Mouse (Mus musculus): ENCODE data around the gene Cdkn1b. TPM values are rescaled to one million over a fixed set of nuclear protein-coding genes. Genes with fewer than 3 reads are reported as not detected.

Gene Cdkn1b
- polyA plus RNA-seq, 1 experiment, result 47.4 TPM

GRCm38 (mm10) chr6:134928096-134928888, 8.1 kb downstream of the Cdkn1b start:
- Histone ChIP-seq H3K4me3 (replicated peaks; ENCODE audit: control insufficient read depth, low read depth, low read length) (peak overlapping the region; percentile 64), H3K4me1 (ENCODE audit: control insufficient read depth, insufficient read depth, low read length) (peaks cover under 1% of the 10 kb centered on the region; the same call in 1 of the 2 replicates), H3K27ac (ENCODE audit: control insufficient read depth, insufficient read depth, low read depth, low read length, poor library complexity) (peak overlapping the region; percentile 93)
- WGBS, result under 1% methylated on average over 63 of the region's 63 CpGs
- peak; percentile 70 for TF ChIP-seq POLR2A (IDR thresholded peaks at IDR 0.05; ENCODE audit: borderline replicate concordance, control insufficient read depth, low read depth, low read length)
- no peak for TF ChIP-seq CTCF (IDR thresholded peaks at IDR 0.05; ENCODE audit: control insufficient read depth, insufficient read depth, low read length)

GRCm38 (mm10) chr6:134928889-134929310, 8.7 kb downstream of the Cdkn1b start:
- peak overlapping the region; percentile 91 for H3K27ac ChIP-seq (ENCODE audit: control insufficient read depth, insufficient read depth, low read depth, low read length, poor library complexity)
- WGBS, result 0% methylated on average over 15 of the region's 15 CpGs
- TF ChIP-seq POLR2A (IDR thresholded peaks at IDR 0.05; ENCODE audit: borderline replicate concordance, control insufficient read depth, low read depth, low read length) (peak; percentile 77), CTCF (IDR thresholded peaks at IDR 0.05; ENCODE audit: control insufficient read depth, insufficient read depth, low read length) (no peak)
- peak overlapping the region; percentile 98 for H3K4me3 ChIP-seq (replicated peaks; ENCODE audit: control insufficient read depth, low read depth, low read length)
- peaks cover 1% of the 10 kb centered on the region; the same call in 1 of the 2 replicates for H3K4me1 ChIP-seq (ENCODE audit: control insufficient read depth, insufficient read depth, low read length)

DNA sequence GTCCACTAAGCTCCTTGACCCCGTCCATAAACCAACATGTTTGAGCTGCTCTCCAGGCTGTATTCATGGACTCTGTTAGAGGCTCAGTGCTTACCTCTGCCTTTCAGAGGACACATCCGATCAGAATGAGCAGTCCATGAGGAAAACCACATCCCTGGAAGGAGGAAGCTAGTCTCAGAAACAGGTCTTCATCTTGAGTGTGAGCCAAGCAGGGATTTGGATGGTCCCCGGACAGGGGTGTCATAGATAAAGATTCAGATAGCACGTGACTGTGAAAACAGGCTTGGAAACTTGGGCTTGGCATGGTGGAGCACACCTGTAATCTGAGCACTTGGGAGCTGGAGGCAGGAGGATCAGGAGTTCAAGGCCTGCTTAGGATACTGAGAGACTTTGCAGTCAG, 9.7 kb downstream of the Cdkn1b start:
- H3K4me3 ChIP-seq (replicated peaks; ENCODE audit: control insufficient read depth, low read depth, low read length), result peak overlapping the region; percentile 60
- peak overlapping the region; percentile 45 for H3K27ac ChIP-seq (ENCODE audit: control insufficient read depth, insufficient read depth, low read depth, low read length, poor library complexity)
- H3K4me1 ChIP-seq (ENCODE audit: control insufficient read depth, insufficient read depth, low read length), result peaks cover 1% of the 10 kb centered on the region; the same call in 1 of the 2 replicates
- TF ChIP-seq POLR2A (IDR thresholded peaks at IDR 0.05; ENCODE audit: borderline replicate concordance, control insufficient read depth, low read depth, low read length) (no peak), CTCF (IDR thresholded peaks at IDR 0.05; ENCODE audit: control insufficient read depth, insufficient read depth, low read length) (no peak)
- 10% methylated on average over 4 of the region's 4 CpGs for WGBS

GRCm38 (mm10) chr6:134930383-134930782, 10.2 kb downstream of the Cdkn1b start:
- TF ChIP-seq POLR2A (IDR thresholded peaks at IDR 0.05; ENCODE audit: borderline replicate concordance, control insufficient read depth, low read depth, low read length), result no peak
- no peak for TF ChIP-seq CTCF (IDR thresholded peaks at IDR 0.05; ENCODE audit: control insufficient read depth, insufficient read depth, low read length)
- Histone ChIP-seq H3K4me3 (replicated peaks; ENCODE audit: control insufficient read depth, low read depth, low read length) (peak overlapping the region; percentile 60), H3K27ac (ENCODE audit: control insufficient read depth, insufficient read depth, low read depth, low read length, poor library complexity) (no peak overlapping the region; the same call in 1 of the 2 replicates), H3K4me1 (ENCODE audit: control insufficient read depth, insufficient read depth, low read length) (peaks cover 1% of the 10 kb centered on the region; the same call in 1 of the 2 replicates)
- 53% methylated on average over 7 of the region's 7 CpGs for WGBS

DNA sequence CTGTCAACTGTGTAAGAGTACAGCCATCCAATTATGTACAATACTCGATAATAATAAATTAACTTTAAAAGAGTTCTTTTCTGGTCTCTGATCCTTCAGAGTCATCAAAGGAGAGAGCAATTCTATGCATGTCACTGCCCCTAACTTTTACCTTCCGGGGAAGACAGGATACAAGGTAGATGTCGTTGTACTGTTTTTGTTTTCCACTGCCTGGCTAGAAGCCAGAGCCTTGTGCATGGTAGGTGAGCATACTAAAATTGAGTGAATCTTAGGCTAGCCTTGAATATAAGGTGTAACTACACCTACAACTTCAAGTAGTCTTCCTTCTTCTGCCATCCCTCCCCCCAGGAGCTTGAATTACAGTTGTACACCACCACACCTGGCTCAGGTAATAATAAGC, 10.9 kb downstream of the Cdkn1b start:
- H3K27ac ChIP-seq (ENCODE audit: control insufficient read depth, insufficient read depth, low read depth, low read length, poor library complexity), result no peak overlapping the region
- WGBS, result 51% methylated on average over 3 of the region's 3 CpGs
- TF ChIP-seq POLR2A (IDR thresholded peaks at IDR 0.05; ENCODE audit: borderline replicate concordance, control insufficient read depth, low read depth, low read length) (no peak), CTCF (IDR thresholded peaks at IDR 0.05; ENCODE audit: control insufficient read depth, insufficient read depth, low read length) (no peak)

GRCm38 (mm10) chr6:134932486-134933206, 12.4 kb downstream of the Cdkn1b start:
- TF ChIP-seq CTCF (IDR thresholded peaks at IDR 0.05; ENCODE audit: control insufficient read depth, insufficient read depth, low read length), result no peak
- TF ChIP-seq POLR2A (IDR thresholded peaks at IDR 0.05; ENCODE audit: borderline replicate concordance, control insufficient read depth, low read depth, low read length), result no peak
- WGBS, result 7% methylated on average over 12 of the region's 12 CpGs
- peak overlapping the region; percentile 55 for H3K4me3 ChIP-seq (replicated peaks; ENCODE audit: control insufficient read depth, low read depth, low read length)
- no peak overlapping the region; the same call in 1 of the 2 replicates for H3K27ac ChIP-seq (ENCODE audit: control insufficient read depth, insufficient read depth, low read depth, low read length, poor library complexity)
- H3K4me1 ChIP-seq (ENCODE audit: control insufficient read depth, insufficient read depth, low read length), result peaks cover 3% of the 10 kb centered on the region

More for the DNA sequence above, 10.9 kb downstream of the Cdkn1b start:
- H3K4me1 ChIP-seq (ENCODE audit: control insufficient read depth, insufficient read depth, low read length), result peaks cover 1% of the 10 kb centered on the region; the same call in 1 of the 2 replicates
- peak overlapping the region; percentile 46 for H3K4me3 ChIP-seq (replicated peaks; ENCODE audit: control insufficient read depth, low read depth, low read length)

- Histone ChIP-seq H3K4me3 (replicated peaks; ENCODE audit: control insufficient read depth, low read depth, low read length) (no peak overlapping the region), H3K27ac (ENCODE audit: control insufficient read depth, insufficient read depth, low read depth, low read length, poor library complexity) (no peak overlapping the region), H3K4me1 (ENCODE audit: control insufficient read depth, insufficient read depth, low read length) (peaks cover 3% of the 10 kb centered on the region)
- TF ChIP-seq CTCF (IDR thresholded peaks at IDR 0.05; ENCODE audit: control insufficient read depth, insufficient read depth, low read length), result no peak
- no peak for TF ChIP-seq POLR2A (IDR thresholded peaks at IDR 0.05; ENCODE audit: borderline replicate concordance, control insufficient read depth, low read depth, low read length)
- WGBS, result 4% methylated on average over 2 of the region's 2 CpGs
These were observed 13.0 kb downstream of the Cdkn1b start for GRCm38 (mm10) chr6:134933207-134933558.

- 69% methylated on average over 5 of the region's 5 CpGs for WGBS
- no peak overlapping the region for H3K27ac ChIP-seq (ENCODE audit: control insufficient read depth, insufficient read depth, low read depth, low read length, poor library complexity)
These were observed 14.1 kb downstream of the Cdkn1b start for GRCm38 (mm10) chr6:134934305-134934704.

More at GRCm38 (mm10) chr6:134934305-134934704, 14.1 kb downstream of the Cdkn1b start:
- TF ChIP-seq CTCF (IDR thresholded peaks at IDR 0.05; ENCODE audit: control insufficient read depth, insufficient read depth, low read length), result no peak
- TF ChIP-seq POLR2A (IDR thresholded peaks at IDR 0.05; ENCODE audit: borderline replicate concordance, control insufficient read depth, low read depth, low read length), result no peak
- peaks cover 3% of the 10 kb centered on the region for H3K4me1 ChIP-seq (ENCODE audit: control insufficient read depth, insufficient read depth, low read length)
- H3K4me3 ChIP-seq (replicated peaks; ENCODE audit: control insufficient read depth, low read depth, low read length), result no peak overlapping the region
